Mouse (Mus musculus): Measurements from ENCODE around the gene Polm. TPM values are rescaled to one million over a fixed set of nuclear protein-coding genes. Genes with fewer than 3 reads are reported as not detected.

The Polm gene
- polyA plus RNA-seq (2012; rRNA removed) = 14.5 and 20.8 TPM in 2 replicates

GRCm38 (mm10) chr11:5837251-5838246 lies at the start of gene Polm:
Polm (minus strand) TSS chr11:5838016.

GRCm38 (mm10) chr11:5877921-5878526 lies 40.2 kb upstream of the Polm start, which contains the start of gene Pold2:
Pold2 (minus strand) TSS chr11:5878292.

GRCm38 (mm10) chr11:5861678-5862393 lies 24.0 kb upstream of the Polm start, which contains the start of gene Aebp1:
Aebp1 (plus strand) TSS chr11:5861947.

GRCm38 (mm10) chr11:5803551-5803981 lies 34.2 kb downstream of the Polm start, which contains the start of gene Pgam2:
Pgam2 (minus strand) TSS chr11:5803733.

GRCm38 (mm10) chr11:5788056-5789014 lies 49.5 kb downstream of the Polm start, which contains the start of gene Dbnl:
Dbnl (plus strand) TSS chr11:5788488.

Other genes starting within 250 kb of the Polm start
- gene Mrps24, start 122.3 kb downstream of the Polm start, polyA plus RNA-seq (2012; rRNA removed) = 103 and 110 TPM in 2 replicates
- 13.4 and 15.7 TPM in 2 replicates for gene Urgcp, start 75.6 kb downstream of the Polm start, polyA plus RNA-seq (2012; rRNA removed)
- gene Dbnl, start 49.5 kb downstream of the Polm start, polyA plus RNA-seq (2012; rRNA removed) = 92.7 and 127 TPM in 2 replicates
- gene Pgam2, start 34.3 kb downstream of the Polm start, polyA plus RNA-seq (2012; rRNA removed) = 9.1 and 20.6 TPM in 2 replicates
- 22.5 and 25.6 TPM in 2 replicates for gene Aebp1, start 23.9 kb upstream of the Polm start, polyA plus RNA-seq (2012; rRNA removed)
- gene Pold2, start 40.3 kb upstream of the Polm start, polyA plus RNA-seq (2012; rRNA removed) = 72.6 and 102 TPM in 2 replicates
- 54.9 and 109 TPM in 2 replicates for gene Myl7, start 60.8 kb upstream of the Polm start, polyA plus RNA-seq (2012; rRNA removed)
- 1.4 TPM in 2 replicates for gene Gck, start 112.1 kb upstream of the Polm start, polyA plus RNA-seq (2012; rRNA removed)
- 65.0 and 76.5 TPM in 2 replicates for gene Ykt6, start 117.7 kb upstream of the Polm start, polyA plus RNA-seq (2012; rRNA removed)
- 4.7 and 5.1 TPM in 2 replicates for gene Camk2b, start 228.3 kb upstream of the Polm start, polyA plus RNA-seq (2012; rRNA removed)

Data from central nervous system, embryonic 11.5 days (tissue).